ENCODE assay signal across 14 mouse cellular contexts in genomic region chrX:72992291-72992919, GRCm38 (mm10). TPM values are rescaled to one million over a fixed set of nuclear protein-coding genes. Genes with fewer than 3 reads are reported as not detected.
DNase-seq lines count a peak whose midpoint lies in the region; ATAC-seq and TF ChIP-seq lines count a peak whose summit lies in the region.
"Had no signal": no experiment of that assay in that cellular context is flagged by ENCODE, and none has a peak within 500 bp of the region (broad histone marks: within the 10 kb centered on the region; RNA-seq: fewer than 3 reads in every experiment).

No protein-coding gene starts in this region.

- peak; percentile 32 for DNase-seq in adrenal gland, postnatal 14 days
- no peak for DNase-seq in adrenal gland, adult 18-20 months (ENCODE audit: low spot score in 2 of 2)
- DNase-seq in limb, embryonic 10.5 days (ENCODE audit: low spot score), result no peak
- peak; percentile 39 for DNase-seq in induced T-regulatory cell, adult 2 months (ENCODE audit: low read depth)
- DNase-seq in ovary, adult 18-20 months (ENCODE audit: low spot score), result no peak
- no peak for DNase-seq in kidney, postnatal 4 days
- DNase-seq: adrenal gland, adult 8-10 months; cerebellum, postnatal 14 days; kidney, adult 11 months had no signal

- ATAC-seq in limb, embryonic 13.5 days (ENCODE audit: low FRiP score, low read depth), result no peak

- no peak overlapping the region for H3K4me2 ChIP-seq in limb, embryonic 13.5 days (replicated peaks)
- H3K4me2 ChIP-seq: heart, embryonic 11.5 days had no signal

- TF ChIP-seq CTCF in E14TG2a.4 (conservative IDR thresholded peaks at IDR 0.05; ENCODE audit: low read length), result peak; percentile 78

- H3K27ac ChIP-seq in limb, embryonic 13.5 days, result 0 out of 2 replicates have a peak overlapping the region, but pooled peaks have one; percentile 22
- H3K27ac ChIP-seq in limb, embryonic 10.5 days, result no peak overlapping the region

- no peak overlapping the region for H3K4me3 ChIP-seq in limb, embryonic 13.5 days
- no peak overlapping the region for H3K4me3 ChIP-seq in limb, embryonic 10.5 days
- H3K4me3 ChIP-seq in E14TG2a.4 (replicated peaks; ENCODE audit: low read length), result no peak overlapping the region

- no peaks in the 10 kb centered on the region for H3K36me3 ChIP-seq in limb, embryonic 13.5 days
- no peaks in the 10 kb centered on the region for H3K36me3 ChIP-seq in limb, embryonic 10.5 days
- no peaks in the 10 kb centered on the region for H3K36me3 ChIP-seq in E14TG2a.4 (ENCODE audit: insufficient read depth, low read length)

- peaks cover 9% of the 10 kb centered on the region; the same call in 1 of the 2 replicates for H3K27me3 ChIP-seq in limb, embryonic 13.5 days
- peaks cover 81% of the 10 kb centered on the region for H3K27me3 ChIP-seq in limb, embryonic 10.5 days (ENCODE audit: low read depth, poor library complexity, severe bottlenecking)
- H3K27me3 ChIP-seq in E14TG2a.4 (ENCODE audit: insufficient read depth, low read length), result peaks cover 11% of the 10 kb centered on the region

- H3K4me1 ChIP-seq in limb, embryonic 13.5 days, result no peaks in the 10 kb centered on the region
- H3K4me1 ChIP-seq in limb, embryonic 10.5 days, result no peaks in the 10 kb centered on the region
- no peaks in the 10 kb centered on the region for H3K4me1 ChIP-seq in E14TG2a.4 (replicated peaks; ENCODE audit: low read depth, low read length)

- no peaks in the 10 kb centered on the region for H3K9me3 ChIP-seq in limb, embryonic 13.5 days
- no peaks in the 10 kb centered on the region for H3K9me3 ChIP-seq in limb, embryonic 10.5 days (replicated peaks)
- H3K9me3 ChIP-seq in E14TG2a.4 (ENCODE audit: low read length), result no peaks in the 10 kb centered on the region

- no peak overlapping the region for H3K9ac ChIP-seq in limb, embryonic 13.5 days

- WGBS in limb, embryonic 13.5 days, result 57% methylated on average over 5 of the region's 5 CpGs
- 56% methylated on average over 5 of the region's 5 CpGs for WGBS in limb, embryonic 10.5 days

RNA-seq across cellular contexts. Expression of gene Zfp185, which starts 5.3 kb away (rescaled TPM):
- total RNA-seq in adrenal gland, postnatal 14 days (2021), result 2.6 and 4.7 TPM in 2 replicates
- 1 to 10 TPM; 2.5 to 2.9 TPM for total RNA-seq in adrenal gland, adult 18-20 months (2021)
- 25.0 and 28.4 TPM in 2 replicates for polyA plus RNA-seq in limb, embryonic 13.5 days (2015; fragmentation: Nextera tagmentation; extraction: Ambion mirVana)
- 2.5 and 3.9 TPM in 2 replicates for polyA plus RNA-seq in limb, embryonic 10.5 days (2016; fragmentation: Nextera tagmentation; extraction: Ambion mirVana)
- polyA plus RNA-seq: C2C12 had no signal

RNA-seq across cellular contexts. Expression of gene Pnma5, which starts 44.5 kb away (rescaled TPM):
- total RNA-seq in adrenal gland, postnatal 14 days (2021), result 0.15 and 0.38 TPM in 2 replicates
- total RNA-seq in adrenal gland, adult 18-20 months (2021), result under 1 TPM; 0.16 to 0.17 TPM
- 0.20 and 0.24 TPM in 2 replicates for polyA plus RNA-seq in limb, embryonic 13.5 days (2015; fragmentation: Nextera tagmentation; extraction: Ambion mirVana)
- not detected in 2 replicates for polyA plus RNA-seq in limb, embryonic 10.5 days (2016; fragmentation: Nextera tagmentation; extraction: Ambion mirVana)
- total RNA-seq: neutrophil, adult 5-6 weeks had no signal
- polyA plus RNA-seq: heart, embryonic 11.5 days had no signal

Comparison
In these comparisons a context has a peak if more than half of its experiments do, and no peak if none do; other contexts are left out.
1. DNase-seq: peak in adrenal gland, postnatal 14 days (single experiment) and induced T-regulatory cell, adult 2 months (single experiment); none in adrenal gland, adult 18-20 months (0 of 2), limb, embryonic 10.5 days (single experiment), ovary, adult 18-20 months (single experiment) and kidney, postnatal 4 days (0 of 2).